8 mouse cellular contexts compared by ENCODE assay signal in the genomic region with DNA sequence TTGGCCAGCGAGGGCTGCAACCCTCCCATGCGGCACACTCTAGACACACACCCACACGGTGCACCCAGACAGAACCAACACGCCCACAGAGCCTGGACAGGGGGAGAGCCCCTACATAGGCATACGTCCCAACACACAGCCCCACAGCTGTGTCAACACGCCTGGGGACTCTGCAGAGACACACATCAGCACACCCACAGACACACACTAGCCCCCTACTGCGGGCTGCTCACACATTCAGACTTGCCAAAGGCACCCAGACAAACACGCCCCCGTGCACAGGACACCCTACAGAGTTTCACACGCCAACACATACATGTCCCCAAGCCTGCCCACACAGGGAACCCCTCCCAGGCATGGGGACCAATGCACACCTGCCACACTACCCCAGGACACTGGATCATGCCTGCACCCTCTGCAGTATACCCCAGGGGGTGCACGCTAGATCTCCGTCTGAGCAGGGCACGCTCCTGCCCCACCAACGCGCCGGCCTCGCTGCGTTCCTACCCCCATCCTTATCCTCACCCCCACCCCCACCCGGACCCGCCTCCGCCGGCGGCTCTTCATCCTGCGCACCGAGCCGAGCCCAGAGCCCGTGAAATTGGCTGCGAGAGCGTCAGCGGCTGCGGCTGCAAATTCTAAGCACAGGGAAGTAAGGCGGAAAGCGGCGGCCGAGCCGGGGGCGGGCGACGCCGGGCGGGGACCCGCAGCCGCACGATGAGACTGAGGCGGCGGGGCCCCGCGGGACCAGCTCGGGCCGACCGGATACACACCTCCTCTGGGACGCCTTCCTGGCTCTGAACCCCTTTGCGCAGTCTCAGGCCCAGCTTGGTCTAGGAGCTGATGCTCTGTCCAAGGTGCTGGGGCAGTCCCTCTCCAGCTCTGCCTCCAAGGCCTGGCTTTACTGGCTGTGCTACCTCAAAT. TPM values are rescaled to one million over a fixed set of nuclear protein-coding genes. Genes with fewer than 3 reads are reported as not detected.
DNase-seq lines count a peak whose midpoint lies in the region; ATAC-seq and TF ChIP-seq lines count a peak whose summit lies in the region.

No protein-coding gene starts in this region.

- H3K27ac ChIP-seq in heart, embryonic 11.5 days (ENCODE audit: low read depth, low read length), result no peak overlapping the region
- H3K27ac ChIP-seq in ES-E14 (ENCODE audit: insufficient read depth, low read depth, low read length, poor library complexity, severe bottlenecking), result no peak overlapping the region
- no peak overlapping the region for H3K27ac ChIP-seq in embryonic facial prominence, embryonic 15.5 days (replicated peaks)
- no peak overlapping the region for H3K27ac ChIP-seq in lung, postnatal 0 days (ENCODE audit: low read length)
- H3K27ac ChIP-seq in cerebellum, adult 2 months (ENCODE audit: insufficient read depth, low read length), result no peak overlapping the region

- H3K4me3 ChIP-seq in heart, embryonic 11.5 days (ENCODE audit: low read depth, low read length), result peak overlapping the region; percentile 23; the same call in 1 of the 2 replicates
- peak overlapping the region; percentile 63 to 66 for H3K4me3 ChIP-seq in ES-E14 (ENCODE audit: insufficient read depth in 1 of 2, low read depth in 1 of 2, low read length in 2 of 2, poor library complexity in 1 of 2, severe bottlenecking in 1 of 2)
- peak overlapping the region; percentile 12 for H3K4me3 ChIP-seq in embryonic facial prominence, embryonic 15.5 days (replicated peaks)
- peak overlapping the region; percentile 5; the same call in 1 of the 2 replicates for H3K4me3 ChIP-seq in lung, postnatal 0 days (ENCODE audit: low read depth, low read length)
- no peak overlapping the region for H3K4me3 ChIP-seq in cerebellum, adult 2 months (replicated peaks; ENCODE audit: insufficient read depth, low read depth, low read length)

- TF ChIP-seq EP300 in lung, postnatal 0 days (IDR thresholded peaks at IDR 0.05), result no peak

- 9% methylated on average over 51 of the region's 53 CpGs for WGBS in heart, embryonic 11.5 days (ENCODE audit: insufficient replicate concordance)
- 9% methylated on average over 53 of the region's 53 CpGs for WGBS in embryonic facial prominence, embryonic 15.5 days
- 9% methylated on average over 33 of the region's 53 CpGs for whole genome bisulfite sequencing in lung, postnatal 0 days
- WGBS in cerebellum, adult 2 months, result 9% methylated on average over 53 of the region's 53 CpGs

- TF ChIP-seq CTCF in lung, postnatal 0 days (IDR thresholded peaks at IDR 0.05), result no peak
- TF ChIP-seq CTCF in cerebellum, adult 2 months (IDR thresholded peaks at IDR 0.05; ENCODE audit: borderline replicate concordance, insufficient read depth, low read depth, low read length), result no peak

- DNase-seq in heart, adult 11 months, result no peak
- DNase-seq in ES-E14 (ENCODE audit: low read depth, low spot score), result peak; percentile 59
- peak; percentile 61 for DNase-seq in induced T-regulatory cell, adult 2 months (ENCODE audit: low read depth)
- no peak for DNase-seq in lung, postnatal 0 days (ENCODE audit: low spot score)
- DNase-seq in right cerebral cortex, postnatal 25 days, result peak; percentile 78
- no peak for DNase-seq in cerebellum, adult 2 months

- no peaks in the 10 kb centered on the region for H3K36me3 ChIP-seq in heart, embryonic 11.5 days (ENCODE audit: control insufficient read depth, insufficient read depth, low read length)
- H3K36me3 ChIP-seq in ES-E14 (ENCODE audit: control insufficient read depth, insufficient read depth, low read length, poor library complexity, severe bottlenecking), result no peaks in the 10 kb centered on the region
- H3K36me3 ChIP-seq in embryonic facial prominence, embryonic 15.5 days, result no peaks in the 10 kb centered on the region
- no peaks in the 10 kb centered on the region for H3K36me3 ChIP-seq in lung, postnatal 0 days (ENCODE audit: insufficient read depth, low read length)

- H3K9ac ChIP-seq in heart, embryonic 11.5 days (ENCODE audit: low read depth, low read length), result no peak overlapping the region
- H3K9ac ChIP-seq in ES-E14 (ENCODE audit: insufficient read depth, low read depth, low read length, poor library complexity, severe bottlenecking), result no peak overlapping the region
- no peak overlapping the region for H3K9ac ChIP-seq in embryonic facial prominence, embryonic 15.5 days
- H3K9ac ChIP-seq in lung, postnatal 0 days (replicated peaks; ENCODE audit: low read depth), result no peak overlapping the region

- H3K9me3 ChIP-seq in heart, embryonic 11.5 days (replicated peaks; ENCODE audit: control insufficient read depth, low read length), result no peaks in the 10 kb centered on the region
- no peaks in the 10 kb centered on the region for H3K9me3 ChIP-seq in ES-E14 (ENCODE audit: control insufficient read depth, insufficient read depth, low read depth, low read length)
- H3K9me3 ChIP-seq in embryonic facial prominence, embryonic 15.5 days (replicated peaks), result no peaks in the 10 kb centered on the region
- no peaks in the 10 kb centered on the region for H3K9me3 ChIP-seq in lung, postnatal 0 days (ENCODE audit: low read length)

- no peak for TF ChIP-seq POLR2A in cerebellum, adult 2 months (IDR thresholded peaks at IDR 0.05; ENCODE audit: borderline replicate concordance, insufficient read depth, low read length)

- H3K27me3 ChIP-seq in heart, embryonic 11.5 days (ENCODE audit: control insufficient read depth, insufficient read depth, low read length), result peaks cover 92% of the 10 kb centered on the region
- H3K27me3 ChIP-seq in embryonic facial prominence, embryonic 15.5 days, result peaks cover 76% of the 10 kb centered on the region
- H3K27me3 ChIP-seq in lung, postnatal 0 days (replicated peaks; ENCODE audit: insufficient read depth, low read length), result peaks cover 29% of the 10 kb centered on the region
- H3K27me3 ChIP-seq in cerebellum, adult 2 months (ENCODE audit: control insufficient read depth, insufficient read depth, low read length), result peaks cover 1% of the 10 kb centered on the region; the same call in 1 of the 2 replicates

- in situ Hi-C loops in ES-E14 (cut with MboI; ENCODE audit: low sequenced_read_pairs in 2 of 2, unreplicated experiment in 2 of 2), result no loop called here

- H3K4me2 ChIP-seq in heart, embryonic 11.5 days, result peak overlapping the region; percentile 49
- peak overlapping the region; percentile 44 for H3K4me2 ChIP-seq in embryonic facial prominence, embryonic 15.5 days (replicated peaks)
- H3K4me2 ChIP-seq in lung, postnatal 0 days (replicated peaks; ENCODE audit: low read depth, low read length), result no peak overlapping the region

- ATAC-seq in heart, embryonic 11.5 days (replicated peaks; ENCODE audit: insufficient number of reproducible peaks, low FRiP score, low TSS enrichment), result no peak
- ATAC-seq in embryonic facial prominence, embryonic 15.5 days (ENCODE audit: insufficient number of reproducible peaks, low FRiP score, low TSS enrichment, low read depth), result no peak
- ATAC-seq in lung, postnatal 0 days, result no peak

- 0 out of 2 replicates have a peak, but pooled peaks cover 3% of the 10 kb centered on the region for H3K4me1 ChIP-seq in heart, embryonic 11.5 days (ENCODE audit: control insufficient read depth, insufficient read depth, low read length)
- H3K4me1 ChIP-seq in ES-E14 (ENCODE audit: control insufficient read depth in 2 of 2, insufficient read depth in 2 of 2, low read length in 2 of 2, poor library complexity in 1 of 2), result peaks cover 0 to 6% of the 10 kb centered on the region in 2 experiments; a peak in 1 of 4 replicates
- peaks cover 6% of the 10 kb centered on the region for H3K4me1 ChIP-seq in embryonic facial prominence, embryonic 15.5 days
- H3K4me1 ChIP-seq in lung, postnatal 0 days (ENCODE audit: insufficient read depth, low read depth, low read length), result no peaks in the 10 kb centered on the region
- H3K4me1 ChIP-seq in cerebellum, adult 2 months (ENCODE audit: control insufficient read depth, insufficient read depth, low read length), result no peaks in the 10 kb centered on the region

TF ChIP-seq in ES-E14, 5 proteins besides CTCF, POLR2A, EP300 and RAD21:
- TF ChIP-seq CHD2 (IDR thresholded peaks at IDR 0.05; ENCODE audit: low read depth, low read length) (no peak), MAFK (IDR thresholded peaks at IDR 0.05; ENCODE audit: insufficient read depth, low read depth, low read length) (no peak), ZC3H11A (IDR thresholded peaks at IDR 0.05; ENCODE audit: borderline replicate concordance, low read depth, low read length) (no peak), HCFC1 (IDR thresholded peaks at IDR 0.05; ENCODE audit: borderline replicate concordance, insufficient read depth, low read length) (no peak), ZNF384 (IDR thresholded peaks at IDR 0.05; ENCODE audit: low read depth, low read length) (no peak)
TF ChIP-seq in ES-E14: peak in this region for 0.

RNA-seq across cellular contexts. Expression of a gene that starts 6.0 kb away (rescaled TPM):
- polyA plus RNA-seq in heart, embryonic 11.5 days (2014; fragmentation: Nextera tagmentation; extraction: Ambion mirVana), result not detected in 2 replicates
- 0.09 and 0.53 TPM in 2 replicates for total RNA-seq in ES-E14 (2012; rRNA removed)
- 0.09 and 0.21 TPM in 2 replicates for polyA plus RNA-seq in embryonic facial prominence, embryonic 15.5 days (2015; fragmentation: Nextera tagmentation; extraction: Ambion mirVana)
- 0.02 and 0.05 TPM in 2 replicates for polyA plus RNA-seq in lung, postnatal 0 days (2015; fragmentation: Nextera tagmentation; extraction: Ambion mirVana)
- polyA plus RNA-seq in cerebellum, adult 2 months (2012; rRNA removed), result 18.0 and 20.6 TPM in 2 replicates

Comparison
In these comparisons a context has a peak if more than half of its experiments do, and no peak if none do; other contexts are left out.
1. DNase-seq: peak in ES-E14 (single experiment), induced T-regulatory cell, adult 2 months (single experiment) and right cerebral cortex, postnatal 25 days (single experiment); none in heart, adult 11 months (single experiment), lung, postnatal 0 days (single experiment) and cerebellum, adult 2 months (0 of 2).
2. RNA of a gene that starts 6.0 kb away (polyA plus RNA-seq): 18.0 to 20.6 TPM in cerebellum, adult 2 months; 0.09 to 0.21 TPM in embryonic facial prominence, embryonic 15.5 days, 0.02 to 0.05 TPM in lung, postnatal 0 days and not detected in heart, embryonic 11.5 days; every median in the first group is over 10 times any median in the second.